Mouse (Mus musculus): ENCODE measurements at regions not wholly inside any gene's neighbourhood (a gene's known extent, or its start where the extent isn't known, plus 50 kb on each side); places are given as distances from the start of the nearest gene placed in this dataset.

DNA sequence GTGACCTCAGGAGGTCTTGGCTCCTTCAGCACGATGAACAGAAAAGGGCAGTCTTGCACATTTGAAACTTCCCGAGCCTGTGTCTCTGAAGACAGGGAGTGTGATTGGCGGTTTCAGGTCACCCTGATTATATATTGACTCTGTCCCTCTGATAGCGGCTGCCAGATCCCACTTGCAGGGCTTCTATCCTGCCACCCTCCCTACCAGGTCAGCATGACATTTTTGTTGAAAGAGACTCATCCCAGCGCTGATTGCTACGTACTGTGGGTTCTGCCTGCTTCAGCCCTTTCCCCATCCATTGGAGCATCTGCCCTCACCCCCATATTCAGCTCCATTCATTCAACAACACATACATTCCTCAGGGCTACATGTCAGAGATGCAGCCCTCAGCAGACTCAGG lies 466.7 kb downstream of the Etnk1 start:
- TF ChIP-seq CTCF (IDR thresholded peaks at IDR 0.05; ENCODE audit: control insufficient read depth, insufficient read depth, insufficient read length) (no peak), MAX (IDR thresholded peaks at IDR 0.05) (no peak), MYOD1 (IDR thresholded peaks at IDR 0.05; ENCODE audit: control insufficient read depth, insufficient read length, low read depth) (no peak)
